Mouse (Mus musculus) forebrain, embryonic 10.5 days (tissue): ENCODE measurements around the gene Sfrp4. TPM values are rescaled to one million over a fixed set of nuclear protein-coding genes. Genes with fewer than 3 reads are reported as not detected.
"Not testable (repeated sequence)": the region's sequence is repeated elsewhere in the genome, so short reads cannot be mapped to it uniquely, and the experiment has no call there.

Experiments used
- DNase-seq: peaks from one replicate; pipeline ENCODE4 v3.0.0-alpha.2; 2017; ENCODE audit warnings: low spot score; ENCODE audit errors: extremely low spot score
- H3K27ac ChIP-seq: fragments of 300-500 bp; sonication (generic); 2 replicates; pipeline ENCODE4 v1.5.1; 2016; ENCODE audit warnings: mild to moderate bottlenecking
- H3K27me3 ChIP-seq: fragments of 300-500 bp; sonication (generic); 2 replicates; pipeline ENCODE4 v1.6.1; 2016; ENCODE audit warnings: mild to moderate bottlenecking; ENCODE audit not compliant: poor library complexity, severe bottlenecking
- H3K36me3 ChIP-seq: fragments of 300-500 bp; sonication (generic); replicated peaks from 2 replicates; pipeline ENCODE4 v1.6.1; 2016; ENCODE audit warnings: mild to moderate bottlenecking, moderate library complexity
- H3K4me1 ChIP-seq: fragments of 300-500 bp; sonication (generic); 2 replicates; pipeline ENCODE4 v1.6.1; 2016
- H3K4me3 ChIP-seq: fragments of 300-500 bp; sonication (generic); 2 replicates; pipeline ENCODE4 v1.5.1; 2016; ENCODE audit warnings: mild to moderate bottlenecking, moderate library complexity
- H3K9me3 ChIP-seq: fragments of 300-500 bp; sonication (generic); 2 replicates; pipeline ENCODE4 v1.6.1; 2016; ENCODE audit warnings: mild to moderate bottlenecking, moderate library complexity
- WGBS: fragments of 180-500 bp; shearing (Covaris S2); methylation state at CpG from one replicate; pipeline ENCODE4 v1.1.7; 2016; 5-methylcytosine and 5-hydroxymethylcytosine counted together
- polyA plus RNA-seq: library from polyadenylated mRNA; unstranded; fragments of >200 nt; fragmentation: Nextera tagmentation; extraction: Ambion mirVana; gene quantifications from 2 replicates; pipeline ENCODE4 v1.2.1, GENCODE M21; 2016

Sfrp4 gene
- 1.4 and 1.7 TPM in 2 replicates for polyA plus RNA-seq

- Histone ChIP-seq H3K4me3 (peak within 1 kb of the TSS; percentile 59), H3K9me3 (no peaks in the 10 kb centered on the region), H3K27ac (peak within 1 kb of the TSS; percentile 81), H3K27me3 (peaks cover 50% of the 10 kb centered on the region), H3K36me3 (no peaks in the 10 kb centered on the region), H3K4me1 (peaks cover 35% of the 10 kb centered on the region)
- peak; percentile 58 for DNase-seq
- WGBS, result 3% methylated on average over 25 of the region's 25 CpGs
Observed at GRCm38 (mm10) chr13:19622573-19623227, at the start of gene Sfrp4. Gene Sfrp4, plus strand, starts transcription at chr13:19623104.

GRCm38 (mm10) chr13:19574723-19575122, 48.2 kb upstream of the Sfrp4 start:
- H3K27ac ChIP-seq, H3K9me3 ChIP-seq, H3K36me3 ChIP-seq, H3K27me3 ChIP-seq, H3K4me1 ChIP-seq, H3K4me3 ChIP-seq, DNase-seq: not testable (repeated sequence)
- WGBS, result 89% methylated on average over 2 of the region's 2 CpGs

- Histone ChIP-seq H3K27ac (no peak overlapping the region), H3K36me3 (no peaks in the 10 kb centered on the region), H3K27me3 (no peaks in the 10 kb centered on the region), H3K9me3 (no peaks in the 10 kb centered on the region), H3K4me3 (no peak overlapping the region), H3K4me1 (no peaks in the 10 kb centered on the region)
- DNase-seq, result no peak
- WGBS, result 87% methylated on average over 3 of the region's 3 CpGs
Observed at GRCm38 (mm10) chr13:19575947-19576346, 47.0 kb upstream of the Sfrp4 start.

GRCm38 (mm10) chr13:19590996-19591759, 31.7 kb upstream of the Sfrp4 start:
- DNase-seq, result no peak
- Histone ChIP-seq H3K4me3 (no peak overlapping the region), H3K4me1 (no peaks in the 10 kb centered on the region), H3K36me3 (peaks cover 6% of the 10 kb centered on the region; the same call in 1 of the 2 replicates), H3K9me3 (no peaks in the 10 kb centered on the region), H3K27me3 (no peaks in the 10 kb centered on the region), H3K27ac (no peak overlapping the region)
- 87% methylated on average over 3 of the region's 3 CpGs for WGBS

DNA sequence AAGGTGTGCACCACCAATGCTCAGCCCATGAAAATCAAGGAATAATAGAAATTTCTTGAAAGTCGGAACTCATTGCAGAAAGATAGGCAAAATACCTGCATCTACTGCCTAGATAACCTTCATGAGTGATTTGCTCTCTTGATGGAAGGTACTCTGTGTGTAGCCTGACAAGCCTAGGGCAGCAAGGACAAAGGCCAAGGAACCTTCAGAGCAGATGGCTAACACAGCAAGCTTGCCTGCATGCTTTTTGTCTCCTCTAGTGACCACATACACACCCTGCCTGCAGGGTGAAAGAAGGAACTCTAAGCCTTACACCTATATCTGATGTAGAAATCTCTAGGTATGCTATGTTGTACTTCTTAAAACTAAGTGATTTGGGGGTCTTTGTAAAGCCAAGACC, 27.8 kb upstream of the Sfrp4 start:
- Histone ChIP-seq H3K36me3 (peaks cover 6% of the 10 kb centered on the region; the same call in 1 of the 2 replicates), H3K9me3 (no peaks in the 10 kb centered on the region), H3K27ac (no peak overlapping the region), H3K4me3 (no peak overlapping the region), H3K4me1 (no peaks in the 10 kb centered on the region), H3K27me3 (no peaks in the 10 kb centered on the region)
- WGBS, result 95% methylated on average over 1 of the region's 1 CpGs
- DNase-seq, result no peak

GRCm38 (mm10) chr13:19599242-19599641, 23.7 kb upstream of the Sfrp4 start:
- H3K27ac ChIP-seq, result no peak overlapping the region
- H3K9me3 ChIP-seq, result no peaks in the 10 kb centered on the region
- H3K4me3 ChIP-seq, result no peak overlapping the region
- no peak for DNase-seq
- WGBS, result 89% methylated on average over 6 of the region's 6 CpGs
- H3K27me3 ChIP-seq, result no peaks in the 10 kb centered on the region
- H3K36me3 ChIP-seq, result no peaks in the 10 kb centered on the region
- no peaks in the 10 kb centered on the region for H3K4me1 ChIP-seq

DNA sequence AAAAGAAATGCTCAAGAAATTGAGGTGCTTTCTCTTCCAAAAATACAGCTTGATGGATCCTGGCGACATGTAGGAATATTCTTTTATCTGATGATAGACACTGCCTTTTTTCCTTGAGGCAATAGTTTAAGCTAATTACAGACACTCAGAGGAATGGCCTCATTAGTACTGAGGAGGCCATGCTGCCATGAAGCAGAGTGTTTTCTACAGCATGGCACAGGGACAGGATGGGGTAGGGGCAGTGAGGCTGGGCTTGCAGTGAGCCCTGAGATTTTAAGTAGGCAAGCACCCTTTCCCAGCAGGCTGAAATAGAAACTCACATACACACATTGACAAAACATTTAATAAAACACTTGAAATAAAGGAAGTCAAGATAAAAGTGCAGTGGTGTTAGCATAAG, 20.4 kb upstream of the Sfrp4 start:
- Histone ChIP-seq H3K9me3 (no peaks in the 10 kb centered on the region), H3K27ac (no peak overlapping the region), H3K36me3 (no peaks in the 10 kb centered on the region), H3K27me3 (no peaks in the 10 kb centered on the region), H3K4me1 (no peaks in the 10 kb centered on the region), H3K4me3 (no peak overlapping the region)
- WGBS, result 82% methylated on average over 1 of the region's 1 CpGs
- no peak for DNase-seq

- WGBS, result 88% methylated on average over 1 of the region's 1 CpGs
- Histone ChIP-seq H3K27ac (no peak overlapping the region), H3K36me3 (no peaks in the 10 kb centered on the region), H3K27me3 (no peaks in the 10 kb centered on the region), H3K4me3 (no peak overlapping the region), H3K9me3 (no peaks in the 10 kb centered on the region), H3K4me1 (no peaks in the 10 kb centered on the region)
- no peak for DNase-seq
Observed at GRCm38 (mm10) chr13:19603719-19604118, 19.2 kb upstream of the Sfrp4 start.

- Histone ChIP-seq H3K4me1 (no peaks in the 10 kb centered on the region), H3K27ac (no peak overlapping the region), H3K36me3 (no peaks in the 10 kb centered on the region), H3K4me3 (no peak overlapping the region), H3K9me3 (no peaks in the 10 kb centered on the region), H3K27me3 (no peaks in the 10 kb centered on the region)
- DNase-seq, result no peak
Observed at GRCm38 (mm10) chr13:19604916-19605315, 18.0 kb upstream of the Sfrp4 start.

GRCm38 (mm10) chr13:19608120-19608519, 14.8 kb upstream of the Sfrp4 start:
- no peaks in the 10 kb centered on the region for H3K27me3 ChIP-seq
- no peaks in the 10 kb centered on the region for H3K36me3 ChIP-seq
- H3K4me1 ChIP-seq, result peaks cover 4% of the 10 kb centered on the region; the same call in 1 of the 2 replicates
- H3K4me3 ChIP-seq, result no peak overlapping the region
- no peaks in the 10 kb centered on the region for H3K9me3 ChIP-seq
- H3K27ac ChIP-seq, result no peak overlapping the region
- no peak for DNase-seq

GRCm38 (mm10) chr13:19612348-19612747, 10.6 kb upstream of the Sfrp4 start:
- 80% methylated on average over 1 of the region's 1 CpGs for WGBS
- Histone ChIP-seq H3K27me3 (no peaks in the 10 kb centered on the region), H3K4me3 (no peak overlapping the region), H3K27ac (no peak overlapping the region), H3K36me3 (no peaks in the 10 kb centered on the region), H3K9me3 (no peaks in the 10 kb centered on the region), H3K4me1 (peaks cover 4% of the 10 kb centered on the region; the same call in 1 of the 2 replicates)
- DNase-seq, result no peak

DNA sequence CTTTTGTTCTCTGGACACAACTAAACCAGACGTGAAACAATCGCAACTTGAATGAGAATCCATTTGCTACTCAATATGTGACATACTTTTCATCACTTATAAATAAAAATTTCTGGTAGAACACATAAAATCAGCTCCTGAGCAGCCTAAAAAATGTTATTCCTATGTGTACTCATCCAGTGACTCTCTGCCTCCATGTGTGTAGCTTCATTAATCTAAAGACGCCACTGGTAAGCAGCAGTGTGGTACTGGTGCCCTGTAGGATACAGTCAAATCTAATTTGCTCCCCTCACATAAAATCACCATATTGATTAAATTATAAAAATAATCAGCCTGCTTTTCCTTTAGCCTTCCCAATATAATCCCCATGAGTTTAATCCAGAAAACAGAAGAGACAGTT, 9.9 kb upstream of the Sfrp4 start:
- Histone ChIP-seq H3K27me3 (no peaks in the 10 kb centered on the region), H3K4me1 (peaks cover 6% of the 10 kb centered on the region; the same call in 1 of the 2 replicates), H3K4me3 (no peak overlapping the region), H3K36me3 (no peaks in the 10 kb centered on the region), H3K27ac (no peak overlapping the region), H3K9me3 (no peaks in the 10 kb centered on the region)
- no peak for DNase-seq
- WGBS, result 90% methylated on average over 3 of the region's 3 CpGs

DNA sequence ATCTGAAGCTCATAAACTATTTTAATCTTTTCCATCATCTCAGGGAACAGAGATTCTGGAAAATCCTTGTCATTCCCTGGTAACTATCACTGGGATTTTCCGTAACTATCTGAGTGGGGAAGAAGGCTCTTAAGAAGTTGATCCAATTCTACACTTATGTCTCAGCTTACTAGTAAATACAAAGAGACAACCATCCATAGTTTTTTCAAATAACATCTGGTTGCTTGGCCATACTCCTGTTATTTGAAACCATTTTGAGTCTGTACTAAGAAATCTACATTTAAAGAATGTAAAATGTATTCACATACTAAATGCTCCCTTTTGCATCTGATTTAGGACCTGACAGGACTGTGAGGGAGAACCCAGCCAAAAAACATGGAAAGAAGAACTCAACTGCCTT, 9.5 kb upstream of the Sfrp4 start:
- 92% methylated on average over 1 of the region's 1 CpGs for WGBS

More for the DNA sequence above, 9.5 kb upstream of the Sfrp4 start:
- Histone ChIP-seq H3K27ac (no peak overlapping the region), H3K27me3 (no peaks in the 10 kb centered on the region), H3K36me3 (no peaks in the 10 kb centered on the region), H3K4me1 (peaks cover 11% of the 10 kb centered on the region), H3K4me3 (no peak overlapping the region), H3K9me3 (no peaks in the 10 kb centered on the region)
- no peak for DNase-seq
